Mouse (Mus musculus) naive thymus-derived CD4-positive, alpha-beta T cell, adult 5 months (primary cell): ENCODE data around the gene Vti1a. TPM values are rescaled to one million over a fixed set of nuclear protein-coding genes. Genes with fewer than 3 reads are reported as not detected.

Experiments used
- polyA plus RNA-seq: library from polyadenylated mRNA; unstranded; fragments of 100-300 nt; shearing (Covaris generic); gene quantifications from one replicate; pipeline ENCODE4 v1.2.1, GENCODE M21; 2017

The Vti1a gene
- polyA plus RNA-seq = 50.8 TPM

DNA sequence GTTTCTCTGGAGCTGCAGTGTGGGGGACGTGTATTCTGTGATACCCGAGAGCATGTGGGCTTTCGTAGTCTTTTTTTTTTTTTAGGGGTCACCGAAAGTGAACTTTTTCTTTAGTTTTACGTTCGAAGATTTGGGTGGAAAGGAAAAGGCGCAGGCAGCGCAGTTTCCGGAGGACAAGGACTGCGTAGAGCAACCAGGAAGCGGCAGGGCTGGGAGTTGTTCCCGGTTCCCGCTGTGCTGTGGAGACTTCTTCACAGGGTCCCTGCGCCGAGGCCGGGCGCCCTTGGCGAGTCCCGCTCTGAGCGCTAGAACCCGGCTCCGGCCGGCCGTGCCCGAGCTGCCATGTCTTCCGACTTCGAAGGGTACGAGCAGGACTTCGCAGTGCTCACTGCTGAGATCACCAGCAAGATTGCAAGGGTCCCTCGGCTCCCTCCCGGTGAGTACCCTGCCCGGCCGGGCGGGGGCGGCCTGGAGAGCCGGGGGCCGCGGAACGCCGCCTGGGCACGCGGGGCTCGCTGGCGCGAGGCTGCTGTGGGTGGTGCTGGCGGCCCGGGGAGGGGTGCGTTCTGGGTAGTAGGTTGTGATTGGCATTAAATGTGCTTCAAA lies at the start of gene Vti1a:
Vti1a (plus strand) TSS at position 187 of the 606 bp plus-strand sequence.

GRCm38 (mm10) chr19:55315452-55316108 lies 515 bp upstream of the Vti1a start, which contains the start of gene Zdhhc6:
TSS of gene Zdhhc6 (minus strand) at chr19:55316032.

Other genes with a start within 250 kb of the Vti1a start
- 4.5 TPM for gene Gpam, start 189.1 kb upstream of the Vti1a start, polyA plus RNA-seq
- not detected for gene Tectb, start 135.6 kb upstream of the Vti1a start, polyA plus RNA-seq
- gene Gucy2g, start 75.1 kb upstream of the Vti1a start, polyA plus RNA-seq = not detected
- 82.8 TPM for gene Acsl5, start 64.4 kb upstream of the Vti1a start, polyA plus RNA-seq
- gene Zdhhc6, start 263 bp upstream of the Vti1a start, polyA plus RNA-seq = 37.9 TPM